Mouse (Mus musculus) liver, postnatal 0 days (tissue): Measurements from ENCODE around the gene Vdr.

Experiments used
- CTCF ChIP-seq: sonication (generic); IDR thresholded peaks from 2 replicates; pipeline ENCODE4 v1.5.1; 2016; ENCODE audit warnings: antibody characterized with exemption, low read depth
- EP300 ChIP-seq: IDR thresholded peaks from 2 replicates; pipeline ENCODE4 v1.6.1; 2016; ENCODE audit warnings: antibody characterized with exemption, low read depth, mild to moderate bottlenecking

- no peak for TF ChIP-seq EP300
- no peak for TF ChIP-seq CTCF
These were observed 9.4 kb downstream of the Vdr start for GRCm38 (mm10) chr15:97900991-97901390.
